Mouse (Mus musculus) ovary, postnatal 14 days (tissue): ENCODE data around the gene Lcn5.
"Not testable (repeated sequence)": the region's sequence is repeated elsewhere in the genome, so short reads cannot be mapped to it uniquely, and the experiment has no call there.

ENCODE experiments used
- DNase-seq: peaks from one replicate; pipeline ENCODE4 v3.0.0; 2022; ENCODE audit warnings: low spot score

Lcn5 gene

DNA sequence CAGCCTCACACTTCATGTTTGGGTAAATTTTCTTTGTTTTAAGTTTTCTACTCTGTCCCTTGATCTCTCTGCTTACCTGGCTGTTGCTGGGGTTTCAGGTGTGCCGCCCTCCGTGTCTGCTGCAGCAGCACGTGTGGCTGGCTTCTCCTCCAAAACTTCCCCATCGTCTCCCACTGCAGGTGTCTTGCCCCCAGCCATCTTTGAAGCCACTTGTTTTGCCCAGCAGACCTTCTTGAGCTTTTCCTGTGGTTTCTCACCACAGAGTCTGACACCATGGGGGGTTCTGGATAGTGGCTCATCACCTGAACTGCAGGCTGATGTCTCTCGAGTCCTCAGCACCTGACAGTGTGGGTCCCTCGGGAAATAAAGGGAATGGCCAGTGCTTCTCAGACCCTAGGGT lies 21.8 kb downstream of the Lcn5 start:
- DNase-seq: no peak

DNA sequence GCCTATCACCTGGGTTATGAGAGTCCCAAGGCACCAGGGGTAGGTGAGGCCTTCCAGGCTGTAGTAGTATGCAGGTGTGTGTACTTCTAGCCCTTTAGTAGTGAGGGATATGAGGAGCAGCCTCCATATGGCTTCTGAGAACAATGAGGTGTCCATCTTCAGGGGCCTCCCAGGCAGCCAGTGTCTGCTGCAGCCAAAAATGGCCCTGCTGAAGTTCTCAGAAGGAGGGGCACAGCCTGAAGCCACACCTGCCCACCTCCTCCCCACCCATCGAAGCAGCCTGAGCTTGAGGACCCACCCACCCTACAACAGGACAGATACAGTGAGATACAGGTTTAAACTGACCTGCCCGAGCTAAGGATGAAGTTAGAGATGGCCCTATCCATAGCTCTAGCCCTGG lies 24.7 kb downstream of the Lcn5 start, which contains the start of gene Lcn10:
TSS of gene Lcn10 (plus strand) at position 301 of the 400 bp plus-strand sequence.
- DNase-seq: no peak

DNA sequence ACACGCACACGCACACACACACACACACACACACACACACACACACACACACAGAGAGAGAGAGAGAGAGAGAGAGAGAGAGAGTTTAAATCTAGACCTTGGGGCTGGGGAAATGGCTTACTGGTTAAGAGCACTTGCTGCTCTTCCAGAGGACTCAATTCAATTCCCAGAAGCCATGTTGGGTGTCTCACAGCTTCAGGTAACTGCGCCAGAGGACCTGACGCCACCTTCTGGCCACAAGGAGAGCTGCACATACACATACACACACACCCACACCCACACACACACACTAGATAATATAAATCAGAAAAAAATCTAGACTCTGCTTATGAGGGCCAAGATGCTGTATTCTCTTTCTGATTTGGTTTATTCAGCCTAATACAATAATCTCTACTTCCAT lies 29.2 kb downstream of the Lcn5 start:
- DNase-seq: no peak

DNA sequence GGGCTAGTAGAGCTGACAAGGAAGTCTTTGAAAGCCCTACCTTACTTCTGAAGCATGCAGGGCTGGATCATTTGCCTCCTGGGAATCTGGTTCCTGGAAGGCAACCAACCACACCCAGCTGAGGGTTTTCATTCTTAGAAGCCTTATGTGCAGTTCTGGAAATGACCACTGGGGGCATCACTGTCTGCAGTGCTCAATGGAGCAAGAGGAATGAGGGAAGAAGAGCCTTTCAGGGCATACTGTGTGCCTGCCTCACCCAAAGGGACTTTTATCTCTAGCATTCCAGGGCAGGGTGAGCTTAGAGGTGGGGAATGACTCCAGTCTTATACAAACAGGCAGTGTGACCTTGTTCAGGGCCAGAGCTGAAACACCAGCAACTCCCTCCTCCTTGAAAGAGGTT lies 36.9 kb downstream of the Lcn5 start:
- peak; percentile 69 for DNase-seq

DNA sequence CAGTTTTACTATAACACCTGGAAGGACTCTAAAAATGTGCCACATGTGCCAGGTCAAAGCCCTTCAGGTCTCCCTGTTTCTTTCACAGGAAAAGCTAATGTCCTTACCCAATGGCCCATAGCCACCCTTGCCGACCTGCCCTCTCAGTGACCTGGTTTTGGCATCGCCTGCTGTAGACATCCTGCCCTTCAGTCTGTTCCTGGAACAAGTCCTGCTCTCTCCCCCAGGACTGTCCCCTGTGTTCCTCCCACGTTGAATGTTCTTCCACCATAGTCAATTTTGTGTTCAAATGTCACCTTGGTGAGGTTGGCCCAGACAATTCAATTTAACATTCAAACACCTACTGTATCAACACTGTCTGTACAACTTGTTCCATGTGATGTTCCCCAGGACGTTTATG lies 39.2 kb downstream of the Lcn5 start:
- DNase-seq: no peak

DNA sequence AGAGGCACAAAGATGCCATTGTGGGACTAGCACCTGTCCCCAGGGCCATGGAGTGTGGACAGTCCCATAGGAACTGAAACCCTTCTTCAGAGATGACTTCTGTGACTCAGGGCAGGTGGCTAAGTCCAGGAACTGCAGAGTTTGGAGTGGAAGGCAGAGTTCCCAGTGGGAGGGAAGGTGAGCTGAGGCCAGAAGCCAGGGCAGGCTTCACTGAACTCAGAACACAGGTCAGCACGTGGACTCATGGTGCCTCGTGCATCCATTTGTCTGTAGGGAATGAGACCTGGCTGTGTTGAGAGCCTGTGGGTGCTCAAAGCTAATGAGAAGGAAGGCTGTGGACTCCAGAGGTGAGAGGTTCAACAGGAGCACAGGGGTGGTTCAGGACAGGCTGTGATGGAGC lies 40.9 kb downstream of the Lcn5 start:
- no peak for DNase-seq

DNA sequence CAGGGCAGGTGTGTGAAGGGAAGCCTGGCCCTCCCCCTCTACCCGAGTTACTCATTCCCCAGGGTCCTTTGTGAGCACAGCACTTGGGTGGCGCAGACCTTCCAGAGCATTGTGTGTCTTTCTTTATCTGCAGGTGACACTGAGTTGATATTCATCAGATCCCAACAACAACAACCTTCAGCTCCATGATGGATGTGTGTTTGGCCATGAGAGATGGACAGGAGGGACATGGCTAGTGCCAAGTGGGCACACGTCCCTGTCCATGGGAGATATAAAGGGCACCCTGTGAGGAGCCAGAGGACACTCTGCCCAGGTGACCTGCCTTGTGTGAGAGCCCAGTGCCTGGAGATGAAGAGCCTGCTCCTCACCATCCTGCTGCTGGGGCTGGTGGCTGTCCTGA lies 42.0 kb downstream of the Lcn5 start, which contains the start of gene Obp2a:
TSS of gene Obp2a (plus strand) at position 301 of the 400 bp plus-strand sequence.
- not testable (repeated sequence) for DNase-seq

DNA sequence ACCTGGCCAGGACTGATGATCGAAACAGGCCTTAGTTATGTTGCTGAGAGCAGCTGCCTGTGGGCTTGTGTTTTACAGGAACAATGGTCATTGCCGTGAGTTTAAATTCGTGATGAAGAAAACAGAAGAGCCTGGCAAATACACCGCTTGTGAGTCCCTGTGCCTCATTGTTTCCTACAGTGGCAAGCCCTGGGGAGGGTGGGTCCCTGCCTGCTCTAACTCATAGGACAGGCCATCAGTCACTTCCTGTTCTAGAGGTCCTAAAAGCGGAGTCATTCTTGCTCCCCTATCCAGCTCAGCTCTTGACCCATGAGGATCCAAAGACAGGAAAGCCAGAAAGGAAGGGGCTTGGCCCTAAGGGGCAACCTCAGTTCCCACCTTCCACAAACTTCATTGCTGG lies 43.2 kb downstream of the Lcn5 start:
- no peak for DNase-seq

DNA sequence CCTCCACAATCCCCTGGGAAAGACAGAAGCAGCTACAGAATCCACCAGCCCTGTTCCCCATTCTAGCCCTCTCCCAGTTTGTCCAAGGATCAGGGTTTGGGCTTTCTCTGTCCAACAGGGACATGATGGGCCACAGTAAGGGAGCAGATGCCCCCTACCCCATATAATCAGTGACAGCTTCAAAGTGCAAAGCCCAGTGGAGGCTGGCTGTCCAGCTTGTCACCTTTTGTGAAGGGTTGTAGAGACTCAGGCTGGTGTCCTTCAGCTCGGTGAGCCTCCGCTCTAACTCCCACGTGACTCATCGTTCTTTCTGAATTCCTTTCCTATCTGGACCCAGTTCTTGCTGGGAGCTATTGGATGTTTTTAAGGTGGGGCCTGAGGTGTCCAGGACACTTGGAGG lies 46.0 kb downstream of the Lcn5 start:
- DNase-seq: no peak

DNA sequence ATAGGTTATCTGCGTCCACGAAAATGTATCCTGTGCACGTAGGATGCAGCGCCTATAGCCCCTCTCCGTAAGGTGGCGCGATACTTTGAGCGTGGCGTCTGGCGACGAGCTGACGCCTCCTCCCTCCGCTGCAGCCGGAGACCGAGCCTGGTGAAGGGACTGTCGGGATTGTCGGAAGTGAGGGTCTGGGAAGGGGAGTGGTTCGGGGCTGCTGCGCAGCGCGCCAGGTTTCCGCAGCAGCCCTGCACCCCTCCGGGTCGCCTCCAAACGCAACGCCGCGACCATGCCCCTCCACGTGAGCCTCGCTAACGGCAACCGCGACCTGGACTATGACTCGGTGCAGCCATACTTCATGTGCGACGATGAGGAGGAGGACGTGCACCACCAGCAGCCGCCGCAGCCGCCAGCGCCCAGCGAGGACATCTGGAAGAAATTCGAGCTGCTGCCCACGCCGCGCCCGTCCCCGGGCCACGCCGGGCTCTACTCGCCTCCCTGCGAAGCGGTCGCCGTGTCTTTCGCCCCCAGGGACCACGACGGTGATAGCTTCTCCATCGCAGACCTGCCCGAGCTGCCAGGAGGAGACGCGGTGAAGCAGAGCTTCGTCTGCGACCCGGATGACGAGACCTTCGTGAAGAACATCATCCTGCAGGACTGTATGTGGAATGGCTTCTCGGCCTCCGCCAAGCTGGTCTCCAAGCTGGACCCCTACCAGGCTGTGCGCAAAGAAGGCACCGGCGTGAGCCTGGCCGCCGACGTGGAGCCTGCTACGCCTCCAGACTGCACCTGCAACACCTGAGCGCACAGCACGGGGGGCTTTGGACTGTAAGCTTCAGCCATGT lies 49.1 kb downstream of the Lcn5 start, which contains the start of gene Bmyc:
TSS of gene Bmyc (plus strand) at position 97 of the 839 bp plus-strand sequence.
- peak; percentile 63 for DNase-seq

DNA sequence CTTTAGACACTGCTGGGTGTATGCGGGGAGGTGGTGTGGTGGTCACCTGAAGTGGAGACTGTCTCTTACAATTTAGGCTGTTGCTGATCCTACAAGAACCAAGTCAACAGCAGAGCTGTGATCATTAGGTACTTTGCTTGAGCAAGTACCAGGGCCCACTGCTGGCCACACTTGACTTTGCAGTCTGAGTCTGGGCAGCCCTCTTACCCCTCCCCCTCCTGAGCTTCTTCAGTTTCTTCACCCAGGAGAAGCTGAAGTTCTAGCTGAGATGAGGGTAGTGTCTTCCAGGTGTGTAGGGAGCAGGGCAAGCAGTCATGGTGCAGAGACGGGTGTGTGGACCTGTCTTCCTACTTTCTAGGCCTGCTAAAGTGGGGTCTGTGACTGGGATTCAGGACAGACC lies 50.4 kb downstream of the Lcn5 start:
- peak; percentile 27 for DNase-seq

DNA sequence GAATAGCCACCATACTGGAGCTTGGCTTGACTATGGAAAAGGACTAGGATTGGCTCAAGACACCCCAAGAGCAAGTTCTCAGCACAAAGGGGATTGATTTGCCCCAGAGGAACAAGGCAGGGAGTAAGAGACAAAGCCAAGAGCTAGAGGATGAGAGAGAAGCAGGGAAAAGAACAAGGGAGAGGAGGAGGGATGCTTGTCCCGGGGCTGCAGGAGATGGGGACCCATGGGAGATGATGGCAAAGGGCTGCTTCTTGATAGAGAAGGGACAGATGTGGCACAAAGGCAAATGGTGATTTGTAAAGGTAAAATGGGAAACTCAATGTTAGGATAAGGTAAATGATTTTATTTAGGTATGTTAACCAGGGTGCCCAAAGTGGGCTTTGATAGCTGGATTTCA lies 51.3 kb downstream of the Lcn5 start:
- DNase-seq: not testable (repeated sequence)

DNA sequence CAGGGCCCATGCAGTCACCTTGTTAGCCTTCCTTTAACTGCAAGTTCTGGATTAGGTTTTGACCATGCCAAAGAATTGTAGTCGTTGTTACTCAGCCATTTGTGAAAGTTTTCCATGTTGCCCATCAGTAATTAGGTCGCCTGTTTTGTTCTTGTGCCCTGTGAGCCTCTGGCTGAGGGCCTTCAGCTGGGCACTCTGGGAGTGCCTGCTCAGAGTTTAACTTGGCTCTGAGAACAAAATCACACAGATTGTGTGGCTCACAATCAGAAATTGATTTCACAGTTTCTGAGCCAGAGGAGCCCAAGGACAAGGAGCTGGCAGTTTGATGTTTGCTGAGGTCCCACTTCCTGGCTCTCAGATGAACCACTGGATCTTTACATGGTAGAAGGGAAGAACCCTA lies 52.0 kb downstream of the Lcn5 start:
- not testable (repeated sequence) for DNase-seq
